Mouse (Mus musculus) embryonic facial prominence, embryonic 14.5 days (tissue): ENCODE measurements around the gene Grm4. TPM values are rescaled to one million over a fixed set of nuclear protein-coding genes. Genes with fewer than 3 reads are reported as not detected.

Experiments used
- polyA plus RNA-seq: library from polyadenylated mRNA; unstranded; fragments of >200 nt; fragmentation: Nextera tagmentation; extraction: Ambion mirVana; gene quantifications from 2 replicates; pipeline ENCODE4 v1.2.1, GENCODE M21; 2014

Gene Grm4
- polyA plus RNA-seq, 1 experiment from 2014 or later: 1.2 TPM

Other genes with a start within 250 kb of the Grm4 start
- gene Hmga1, start 35.1 kb upstream of the Grm4 start, polyA plus RNA-seq: 142 and 170 TPM in 2 replicates
- gene AI413582, start 44.4 kb upstream of the Grm4 start, polyA plus RNA-seq: 28.8 and 29.3 TPM in 2 replicates
- gene Nudt3, start 102.1 kb upstream of the Grm4 start, polyA plus RNA-seq: 37.4 and 38.1 TPM in 2 replicates
- not detected in 2 replicates for gene RPS10-NUDT3, start 113.8 kb upstream of the Grm4 start, polyA plus RNA-seq
- gene Rps10, start 115.3 kb upstream of the Grm4 start, polyA plus RNA-seq: 1,119 and 1,122 TPM in 2 replicates
- 4.4 and 6.1 TPM in 2 replicates for gene Pacsin1, start 134.1 kb upstream of the Grm4 start, polyA plus RNA-seq
- 0.26 and 1.6 TPM in 2 replicates for gene Spdef, start 207.6 kb upstream of the Grm4 start, polyA plus RNA-seq